Mouse (Mus musculus) lung, adult 2 months (tissue): Measurements from ENCODE around the gene Aebp2.

Source experiments
- CTCF ChIP-seq: fragments of 200-500 bp; IDR thresholded peaks from 2 replicates; pipeline ENCODE4 v1.5.1; 2011; ENCODE audit warnings: mild to moderate bottlenecking, low read length, control low read depth; ENCODE audit not compliant: insufficient read depth
- POLR2A ChIP-seq: fragments of 200-500 bp; IDR thresholded peaks from 2 replicates; pipeline ENCODE4 v1.6.1; 2011; ENCODE audit warnings: low read depth, mild to moderate bottlenecking, control low read depth, low read length, borderline replicate concordance; ENCODE audit errors: extremely low read depth

DNA sequence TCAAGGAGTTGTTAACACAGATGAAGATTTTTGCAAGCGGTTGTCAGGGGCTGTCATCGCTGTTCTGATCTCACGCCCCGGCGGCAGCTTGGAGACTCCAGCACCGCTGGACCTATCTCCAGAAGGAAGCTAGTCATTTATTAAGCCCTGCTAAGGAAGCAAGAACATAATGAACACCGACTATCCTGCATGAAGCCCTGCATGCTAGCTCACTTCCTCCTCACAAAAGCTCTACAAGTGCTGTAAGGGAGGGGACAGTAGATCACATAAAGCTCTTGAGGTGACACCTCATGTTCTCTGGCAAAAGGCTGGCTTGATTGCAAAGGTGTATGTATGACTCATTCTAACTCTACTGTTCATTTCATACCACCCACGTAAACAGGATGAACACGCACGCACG, 7.8 kb upstream of the Aebp2 start:
- TF ChIP-seq POLR2A (no peak), CTCF (no peak)
